Mouse (Mus musculus): ENCODE measurements around the gene Gls. TPM values are rescaled to one million over a fixed set of nuclear protein-coding genes. Genes with fewer than 3 reads are reported as not detected.

The Gls gene
- polyA plus RNA-seq, 1 experiment from 2014 or later = 37.1 TPM

- Histone ChIP-seq H3K9me3 (no peaks in the 10 kb centered on the region), H3K27me3 (no peaks in the 10 kb centered on the region), H3K4me2 (replicated peaks) (no peak overlapping the region), H3K9ac (replicated peaks) (no peak overlapping the region), H3K27ac (replicated peaks) (no peak overlapping the region), H3K4me1 (0 out of 2 replicates have a peak, but pooled peaks cover 8% of the 10 kb centered on the region), H3K4me3 (no peak overlapping the region), H3K36me3 (no peaks in the 10 kb centered on the region)
- peak; percentile 79 for ATAC-seq (replicated peaks)
- WGBS = 81% methylated on average over 4 of the region's 4 CpGs
Measured at GRCm38 (mm10) chr1:52260354-52261090, 27.5 kb upstream of the Gls start.

- Histone ChIP-seq H3K9me3 (no peaks in the 10 kb centered on the region), H3K4me3 (no peak overlapping the region), H3K4me2 (replicated peaks) (no peak overlapping the region), H3K36me3 (no peaks in the 10 kb centered on the region), H3K27ac (replicated peaks) (no peak overlapping the region), H3K27me3 (no peaks in the 10 kb centered on the region), H3K9ac (replicated peaks) (no peak overlapping the region), H3K4me1 (0 out of 2 replicates have a peak, but pooled peaks cover 8% of the 10 kb centered on the region)
- no peak for ATAC-seq (replicated peaks)
- WGBS = 72% methylated on average over 9 of the region's 9 CpGs
Measured at GRCm38 (mm10) chr1:52258006-52258749, 25.1 kb upstream of the Gls start.

GRCm38 (mm10) chr1:52256916-52257315 is 23.9 kb upstream of the Gls start:
- H3K4me1 ChIP-seq = 0 out of 2 replicates have a peak, but pooled peaks cover 8% of the 10 kb centered on the region
- no peaks in the 10 kb centered on the region for H3K9me3 ChIP-seq
- no peak overlapping the region for H3K4me2 ChIP-seq (replicated peaks)
- ATAC-seq (replicated peaks) = no peak
- 86% methylated on average over 4 of the region's 4 CpGs for WGBS
- no peaks in the 10 kb centered on the region for H3K27me3 ChIP-seq
- no peaks in the 10 kb centered on the region for H3K36me3 ChIP-seq
- H3K4me3 ChIP-seq = no peak overlapping the region
- H3K27ac ChIP-seq (replicated peaks) = no peak overlapping the region
- H3K9ac ChIP-seq (replicated peaks) = no peak overlapping the region

GRCm38 (mm10) chr1:52256194-52256593 is 23.2 kb upstream of the Gls start:
- H3K4me1 ChIP-seq = 0 out of 2 replicates have a peak, but pooled peaks cover 8% of the 10 kb centered on the region
- H3K9ac ChIP-seq (replicated peaks) = no peak overlapping the region
- H3K27me3 ChIP-seq = no peaks in the 10 kb centered on the region
- H3K4me2 ChIP-seq (replicated peaks) = no peak overlapping the region
- H3K27ac ChIP-seq (replicated peaks) = no peak overlapping the region
- no peak for ATAC-seq (replicated peaks)
- H3K4me3 ChIP-seq = no peak overlapping the region
- WGBS = 80% methylated on average over 4 of the region's 4 CpGs
- no peaks in the 10 kb centered on the region for H3K9me3 ChIP-seq
- H3K36me3 ChIP-seq = no peaks in the 10 kb centered on the region

GRCm38 (mm10) chr1:52254411-52254810 is 21.4 kb upstream of the Gls start:
- H3K9ac ChIP-seq (replicated peaks) = no peak overlapping the region
- ATAC-seq (replicated peaks) = no peak
- H3K27ac ChIP-seq (replicated peaks) = no peak overlapping the region
- 0 out of 2 replicates have a peak, but pooled peaks cover 8% of the 10 kb centered on the region for H3K4me1 ChIP-seq
- 89% methylated on average over 2 of the region's 2 CpGs for WGBS
- H3K4me3 ChIP-seq = no peak overlapping the region
- no peaks in the 10 kb centered on the region for H3K9me3 ChIP-seq
- H3K36me3 ChIP-seq = no peaks in the 10 kb centered on the region
- no peaks in the 10 kb centered on the region for H3K27me3 ChIP-seq
- H3K4me2 ChIP-seq (replicated peaks) = no peak overlapping the region

GRCm38 (mm10) chr1:52253386-52253785 is 20.4 kb upstream of the Gls start:
- no peak for ATAC-seq (replicated peaks)
- H3K9ac ChIP-seq (replicated peaks) = no peak overlapping the region
- no peak overlapping the region for H3K27ac ChIP-seq (replicated peaks)
- no peaks in the 10 kb centered on the region for H3K27me3 ChIP-seq
- no peak overlapping the region for H3K4me2 ChIP-seq (replicated peaks)
- H3K4me1 ChIP-seq = 0 out of 2 replicates have a peak, but pooled peaks cover 5% of the 10 kb centered on the region
- H3K9me3 ChIP-seq = no peaks in the 10 kb centered on the region
- no peak overlapping the region for H3K4me3 ChIP-seq
- WGBS = 80% methylated on average over 6 of the region's 6 CpGs
- no peaks in the 10 kb centered on the region for H3K36me3 ChIP-seq

- no peaks in the 10 kb centered on the region for H3K36me3 ChIP-seq
- no peaks in the 10 kb centered on the region for H3K27me3 ChIP-seq
- no peak for ATAC-seq (replicated peaks)
- H3K9ac ChIP-seq (replicated peaks) = no peak overlapping the region
- H3K4me3 ChIP-seq = no peak overlapping the region
- no peak overlapping the region for H3K27ac ChIP-seq (replicated peaks)
- no peaks in the 10 kb centered on the region for H3K9me3 ChIP-seq
- no peaks in the 10 kb centered on the region for H3K4me1 ChIP-seq
- 68% methylated on average over 2 of the region's 2 CpGs for WGBS
- no peak overlapping the region for H3K4me2 ChIP-seq (replicated peaks)
Measured at GRCm38 (mm10) chr1:52252447-52252846, 19.4 kb upstream of the Gls start.

- Histone ChIP-seq H3K4me3 (no peak overlapping the region), H3K36me3 (no peaks in the 10 kb centered on the region), H3K27ac (replicated peaks) (no peak overlapping the region), H3K27me3 (no peaks in the 10 kb centered on the region), H3K4me1 (no peaks in the 10 kb centered on the region), H3K9me3 (no peaks in the 10 kb centered on the region), H3K4me2 (replicated peaks) (no peak overlapping the region), H3K9ac (replicated peaks) (no peak overlapping the region)
- WGBS = 74% methylated on average over 7 of the region's 7 CpGs
- no peak for ATAC-seq (replicated peaks)
Measured at GRCm38 (mm10) chr1:52251038-52251735, 18.2 kb upstream of the Gls start.

- Histone ChIP-seq H3K27me3 (no peaks in the 10 kb centered on the region), H3K4me2 (replicated peaks) (no peak overlapping the region), H3K4me1 (no peaks in the 10 kb centered on the region), H3K9me3 (no peaks in the 10 kb centered on the region), H3K27ac (replicated peaks) (no peak overlapping the region), H3K9ac (replicated peaks) (no peak overlapping the region), H3K36me3 (no peaks in the 10 kb centered on the region), H3K4me3 (no peak overlapping the region)
- ATAC-seq (replicated peaks) = no peak
- whole genome bisulfite sequencing = 86% methylated on average over 3 of the region's 3 CpGs
Measured at GRCm38 (mm10) chr1:52248899-52249556, 16.0 kb upstream of the Gls start.

GRCm38 (mm10) chr1:52242270-52242669 is 9.2 kb upstream of the Gls start:
- no peak for ATAC-seq (replicated peaks)
- Histone ChIP-seq H3K27me3 (no peaks in the 10 kb centered on the region), H3K27ac (replicated peaks) (no peak overlapping the region), H3K9me3 (no peaks in the 10 kb centered on the region), H3K9ac (replicated peaks) (no peak overlapping the region), H3K4me2 (replicated peaks) (no peak overlapping the region), H3K4me1 (no peaks in the 10 kb centered on the region), H3K4me3 (no peak overlapping the region), H3K36me3 (no peaks in the 10 kb centered on the region)
- 53% methylated on average over 3 of the region's 3 CpGs for WGBS

GRCm38 (mm10) chr1:52232766-52233140 is 279 bp downstream of the Gls start:
- ATAC-seq (replicated peaks) = peak; percentile 83
- Histone ChIP-seq H3K4me1 (peaks cover 23% of the 10 kb centered on the region), H3K4me2 (replicated peaks) (peak overlapping the region; percentile 57), H3K9ac (replicated peaks) (peak overlapping the region; percentile 93), H3K4me3 (peak overlapping the region; percentile 89), H3K27me3 (no peaks in the 10 kb centered on the region), H3K9me3 (no peaks in the 10 kb centered on the region), H3K36me3 (no peaks in the 10 kb centered on the region), H3K27ac (replicated peaks) (peak overlapping the region; percentile 97)
- under 1% methylated on average over 41 of the region's 57 CpGs for WGBS
